Mouse (Mus musculus) kidney, postnatal 14 days (tissue): ENCODE measurements at regions not wholly inside any gene's neighbourhood (a gene's known extent, or its start where the extent isn't known, plus 50 kb on each side); places are given as distances from the start of the nearest gene placed in this dataset.
A peak's percentile ranks its signal among the peaks of the same experiment; 100 is the strongest.

Experiments used
- DNase-seq: peaks from one replicate; pipeline ENCODE4 v3.0.0; 2022; ENCODE audit warnings: mixed read lengths

DNA sequence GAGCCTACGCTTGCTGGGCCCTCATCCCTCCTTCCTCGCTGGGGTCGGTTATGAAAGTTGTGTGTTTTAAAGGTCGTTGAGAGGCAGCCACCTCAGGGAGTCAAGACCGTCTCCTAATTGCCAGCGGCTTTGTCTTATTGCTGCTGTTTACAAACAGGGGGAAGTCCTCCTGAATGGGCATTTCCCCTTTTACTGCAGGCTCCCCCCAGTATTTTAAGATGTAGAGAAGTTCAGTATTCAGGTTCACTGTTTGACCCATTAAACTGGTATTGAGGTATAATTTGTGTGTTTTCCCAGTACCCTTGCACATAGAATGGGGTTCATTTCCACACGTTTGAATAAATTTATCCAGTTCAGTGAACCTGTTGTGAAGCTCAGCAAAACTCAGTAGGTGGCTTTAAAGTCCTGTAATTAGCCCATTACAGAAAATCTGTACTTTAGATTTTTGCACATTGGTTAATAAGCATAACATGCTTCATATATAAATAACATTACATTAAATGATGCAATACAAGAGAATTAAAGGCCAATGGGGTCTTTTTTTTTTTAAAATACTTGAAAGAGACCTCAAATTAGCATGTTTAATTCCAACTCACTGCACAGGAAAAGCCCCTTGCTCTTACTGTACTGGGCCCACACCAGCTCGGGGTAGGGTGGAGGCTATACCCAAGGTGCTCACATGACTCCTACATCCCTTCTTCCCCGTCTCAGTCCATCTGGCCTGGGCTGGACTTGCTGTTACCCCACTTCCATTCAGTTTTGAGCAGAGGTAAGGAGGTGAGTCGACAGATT is 63.7 kb downstream of the Nkx2-1 start:
- DNase-seq = no peak

- no peak for DNase-seq
Measured at GRCm38 (mm10) chr12:56470932-56471500, 65.7 kb downstream of the Nkx2-1 start.

DNA sequence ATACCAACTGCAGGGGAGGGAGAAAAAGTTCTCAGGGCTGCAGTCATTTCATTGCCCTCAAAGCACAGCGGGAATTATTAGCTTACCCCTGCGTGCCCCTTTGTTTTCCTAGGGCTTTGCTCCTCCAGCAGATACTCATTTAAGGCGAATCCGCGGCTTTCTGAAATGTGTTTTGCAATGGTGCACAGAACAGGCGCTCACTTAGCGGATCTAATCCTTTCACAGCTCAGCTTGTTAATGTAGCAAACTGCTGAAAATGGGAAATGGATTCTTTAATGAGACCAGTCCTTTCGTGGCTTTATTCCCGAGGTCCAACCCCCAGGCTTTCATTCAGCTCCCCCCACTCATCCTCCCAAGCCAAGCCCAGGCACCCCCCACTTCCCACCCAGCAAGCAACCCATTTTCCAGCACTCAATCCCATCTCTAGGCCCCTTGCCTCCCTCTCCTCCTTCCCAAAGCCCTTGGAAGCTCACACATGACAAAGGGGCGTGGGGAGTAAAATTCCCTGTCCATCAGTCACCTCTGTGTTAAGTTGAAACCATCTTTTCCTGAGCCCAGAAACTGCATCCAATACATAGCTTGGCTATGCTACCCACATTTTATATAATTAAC is 77.1 kb downstream of the Nkx2-1 start:
- no peak for DNase-seq

DNA sequence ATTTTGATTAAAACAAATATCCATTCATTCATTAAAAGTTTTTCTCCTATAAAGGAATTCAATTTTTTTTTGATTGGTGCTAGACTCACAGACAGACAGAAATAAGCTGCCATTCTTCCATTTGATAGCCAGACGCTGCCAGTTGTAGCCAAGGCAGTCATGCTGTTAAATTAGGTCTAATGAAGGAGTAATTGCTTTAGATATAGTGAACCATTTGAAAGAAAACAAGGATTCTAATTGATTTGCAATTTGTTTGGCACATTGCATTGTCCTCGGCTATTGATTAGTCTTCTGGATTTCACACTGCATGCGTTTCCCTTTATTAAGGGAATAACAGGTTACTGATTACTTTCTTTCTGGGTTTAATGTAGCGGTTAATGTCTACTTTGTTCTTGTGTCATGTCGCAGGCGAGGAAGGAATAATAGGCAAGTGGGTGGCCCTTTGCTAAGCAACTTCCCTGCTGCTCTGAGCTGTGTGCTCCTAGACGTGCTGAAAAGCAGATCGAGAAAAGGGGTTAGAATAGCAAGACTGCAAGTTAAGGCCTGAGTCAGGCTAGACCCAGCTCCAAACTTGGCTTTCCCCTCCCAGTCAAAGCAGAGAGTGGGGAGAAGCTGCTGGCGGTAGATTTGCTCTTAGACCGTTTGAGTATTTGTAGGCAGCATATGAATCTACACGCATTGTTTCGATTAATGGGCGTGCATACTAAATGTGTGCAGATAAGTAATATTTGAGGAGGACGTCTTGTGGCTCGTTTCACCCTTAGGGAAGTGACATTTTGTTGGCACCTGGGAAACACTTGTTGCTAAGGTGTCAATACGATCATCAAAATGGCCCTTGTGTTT is 77.8 kb downstream of the Nkx2-1 start:
- DNase-seq = no peak

- no peak for DNase-seq
Measured at GRCm38 (mm10) chr12:56457951-56458350, 78.8 kb downstream of the Nkx2-1 start.

DNA sequence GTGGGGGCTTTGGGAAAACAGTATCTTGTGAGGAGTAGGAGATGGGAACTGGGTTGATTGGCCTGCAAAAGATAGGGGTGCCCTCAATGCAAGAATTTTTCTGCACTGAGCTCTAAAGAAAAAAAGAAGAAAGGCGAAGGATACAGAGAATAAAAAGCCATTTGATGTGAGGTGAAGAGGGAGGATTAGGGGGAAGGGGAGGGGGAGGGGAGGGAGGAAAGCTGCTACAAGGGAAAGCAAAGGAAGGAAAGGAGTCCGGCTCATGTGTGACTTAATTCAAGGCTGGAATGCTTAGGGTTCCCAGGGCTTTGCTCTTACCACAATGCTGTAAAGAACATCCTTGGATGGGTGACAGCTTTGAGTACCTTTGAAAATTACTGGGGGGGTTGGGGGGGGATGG is 79.4 kb downstream of the Nkx2-1 start:
- DNase-seq = no peak

DNA sequence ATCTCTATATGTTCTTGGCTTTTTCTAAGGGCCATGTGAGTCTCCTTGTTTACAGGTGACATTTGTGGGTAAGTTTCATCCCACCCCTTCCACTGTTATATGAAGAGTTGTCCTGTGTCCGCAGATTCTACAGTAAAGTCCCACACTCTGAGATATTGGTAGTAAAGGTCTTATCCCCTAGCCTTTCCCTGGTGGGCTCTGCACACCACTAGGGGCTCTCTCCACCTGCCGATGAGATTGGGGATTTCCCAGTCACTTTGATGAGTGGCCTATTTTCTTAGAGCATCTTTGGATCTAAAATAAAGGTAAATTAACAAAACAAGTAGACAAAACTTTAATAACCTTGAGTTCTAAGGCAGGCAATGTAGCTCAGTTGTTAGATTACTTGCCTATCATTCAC is 86.4 kb downstream of the Nkx2-1 start:
- DNase-seq = no peak

GRCm38 (mm10) chr12:56448786-56449564 is 87.7 kb downstream of the Nkx2-1 start:
- no peak for DNase-seq

DNA sequence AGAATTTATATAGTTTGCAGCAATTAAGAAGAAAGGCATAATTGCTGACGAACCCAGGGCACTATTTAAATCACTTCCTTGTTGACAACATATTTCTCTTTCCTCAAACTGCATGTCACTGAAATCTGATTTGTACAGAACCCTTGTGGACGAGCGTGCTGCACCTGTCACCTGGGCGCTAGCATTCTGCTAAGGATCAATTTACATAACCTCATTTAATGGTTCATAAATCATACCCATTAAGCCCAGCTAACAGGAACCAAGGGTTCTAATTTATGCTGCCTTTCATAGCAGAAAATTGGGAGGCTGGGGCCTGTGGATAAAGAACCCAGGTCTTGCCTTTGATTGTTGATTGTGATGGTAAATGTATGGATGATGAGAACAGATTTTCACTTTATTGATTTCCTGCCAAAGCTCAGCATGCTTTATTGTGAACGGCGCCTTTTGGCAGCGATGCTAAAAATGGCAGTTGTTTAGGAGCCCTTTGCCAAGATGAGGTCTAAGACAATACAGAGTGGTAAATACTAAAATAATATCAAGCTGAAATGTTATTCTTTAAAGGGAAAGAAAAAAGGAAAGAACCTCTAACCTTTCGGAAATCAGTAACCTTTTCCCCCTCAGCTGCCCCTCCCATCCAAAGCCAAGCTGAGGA is 95.4 kb downstream of the Nkx2-1 start:
- DNase-seq = no peak

- DNase-seq = no peak
Measured at GRCm38 (mm10) chr12:56440068-56440847, 94.6 kb upstream of the Mbip start.

- DNase-seq = no peak
Measured at GRCm38 (mm10) chr12:56438384-56438783, 92.7 kb upstream of the Mbip start.

- no peak for DNase-seq
Measured at GRCm38 (mm10) chr12:56437975-56438374, 92.3 kb upstream of the Mbip start.

DNA sequence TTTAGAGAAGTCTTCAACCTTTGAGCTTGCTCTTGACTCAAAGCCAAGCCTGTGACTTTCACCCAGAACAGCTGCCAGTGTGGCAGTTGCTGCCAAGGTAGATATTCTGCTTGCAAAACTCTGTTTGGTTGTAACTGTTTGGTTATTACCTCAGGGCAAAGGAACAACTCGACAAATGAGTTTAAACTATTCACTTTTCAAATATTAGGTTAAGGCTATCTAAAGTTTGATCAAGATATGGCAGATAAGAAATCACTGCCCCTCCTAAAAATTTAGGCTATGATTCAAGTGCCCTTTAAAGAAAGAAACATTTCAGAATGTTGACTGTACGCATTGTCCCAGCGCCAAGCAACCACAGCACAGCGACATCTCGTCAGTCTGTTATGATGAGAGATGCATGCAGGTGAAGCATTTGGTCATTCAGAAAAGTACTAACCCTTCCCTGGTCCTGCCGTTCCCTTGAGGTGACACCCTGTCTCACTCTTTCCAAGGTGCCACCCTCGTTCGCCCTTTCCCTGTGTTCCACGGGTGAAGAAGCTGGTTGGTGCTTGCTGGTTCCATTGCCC is 81.1 kb upstream of the Mbip start:
- DNase-seq = peak; percentile 16

DNA sequence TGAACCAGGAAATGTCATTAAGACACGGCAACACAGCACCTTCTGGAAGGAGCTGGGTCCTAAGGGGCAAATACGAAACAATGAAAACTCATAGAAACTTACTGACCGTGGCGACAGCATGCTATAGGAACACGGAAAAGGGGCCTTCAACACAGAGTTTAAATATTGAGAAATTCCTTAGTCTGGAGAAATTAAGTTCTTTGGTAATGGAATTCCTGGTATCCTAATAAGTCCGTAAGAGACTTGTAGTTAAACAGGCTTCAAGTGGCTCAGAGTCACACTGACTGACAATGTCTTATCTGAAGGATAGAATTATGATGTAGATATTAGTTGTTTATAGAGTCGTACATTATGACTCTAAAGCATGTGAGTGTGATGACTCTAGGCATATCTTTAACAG is 70.4 kb upstream of the Mbip start:
- no peak for DNase-seq

DNA sequence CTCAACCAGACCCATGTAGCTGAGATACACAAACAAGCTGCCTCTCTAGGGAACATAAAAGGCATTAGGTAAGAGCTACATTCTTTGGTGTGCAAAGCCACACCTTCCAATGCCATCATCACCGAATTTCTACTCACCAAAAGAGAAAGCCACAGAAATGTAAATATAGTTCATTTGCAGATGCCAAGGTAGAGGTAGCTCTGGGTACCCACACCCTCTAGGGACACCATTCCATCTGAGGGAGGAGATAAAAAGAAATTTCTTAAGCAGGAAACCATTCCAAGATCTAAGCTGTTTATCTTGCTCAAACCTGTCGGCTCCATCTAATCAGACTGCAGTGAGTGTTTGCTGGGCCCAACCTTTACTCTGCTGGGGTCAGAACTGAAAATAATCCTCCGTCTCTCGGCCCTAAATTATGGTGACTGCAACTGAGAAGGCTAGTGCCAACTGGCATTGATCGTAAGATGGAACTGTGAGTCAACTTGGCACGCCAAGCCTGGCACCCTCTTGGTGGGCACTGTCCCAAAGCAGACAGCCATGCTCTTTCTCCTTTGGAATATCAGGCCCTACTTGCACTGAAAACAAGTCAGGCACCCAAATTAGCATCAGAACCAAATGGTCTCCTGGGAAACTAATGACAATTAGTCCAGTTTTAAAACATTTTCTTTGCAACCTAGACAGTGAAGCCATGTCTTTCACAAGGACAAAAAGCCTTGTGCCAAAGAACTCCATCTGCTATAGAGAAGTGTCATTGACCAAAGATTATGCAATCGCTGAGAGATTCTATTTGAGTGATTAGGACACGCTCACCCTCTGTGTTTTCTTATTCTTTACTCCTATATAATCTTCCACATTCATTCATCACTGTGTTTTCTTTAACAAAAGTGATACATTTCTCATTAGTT is 69.4 kb upstream of the Mbip start:
- DNase-seq = no peak

DNA sequence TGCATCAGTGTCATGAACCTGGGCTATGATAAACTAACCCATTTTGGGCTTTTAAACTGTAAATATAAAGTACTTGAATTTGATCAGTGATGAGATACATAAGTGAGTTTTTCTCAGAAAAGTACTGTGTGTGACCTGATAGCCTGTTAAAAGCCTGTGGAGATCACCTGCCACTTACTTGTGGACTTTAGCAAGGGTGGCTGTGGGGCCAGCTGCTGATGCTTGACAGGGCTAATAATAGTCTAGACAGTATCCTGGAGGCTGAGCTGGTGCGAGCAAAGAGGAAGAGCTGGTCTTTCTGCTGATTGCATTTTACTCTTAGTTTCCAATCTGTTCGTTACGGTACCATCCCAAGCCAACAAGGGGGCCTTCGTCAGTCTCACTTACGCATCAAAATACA is 60.0 kb upstream of the Mbip start:
- no peak for DNase-seq

GRCm38 (mm10) chr12:56404833-56405232 is 59.1 kb upstream of the Mbip start:
- peak; percentile 50 for DNase-seq

GRCm38 (mm10) chr12:56404262-56404661 is 58.6 kb upstream of the Mbip start:
- DNase-seq = no peak

DNA sequence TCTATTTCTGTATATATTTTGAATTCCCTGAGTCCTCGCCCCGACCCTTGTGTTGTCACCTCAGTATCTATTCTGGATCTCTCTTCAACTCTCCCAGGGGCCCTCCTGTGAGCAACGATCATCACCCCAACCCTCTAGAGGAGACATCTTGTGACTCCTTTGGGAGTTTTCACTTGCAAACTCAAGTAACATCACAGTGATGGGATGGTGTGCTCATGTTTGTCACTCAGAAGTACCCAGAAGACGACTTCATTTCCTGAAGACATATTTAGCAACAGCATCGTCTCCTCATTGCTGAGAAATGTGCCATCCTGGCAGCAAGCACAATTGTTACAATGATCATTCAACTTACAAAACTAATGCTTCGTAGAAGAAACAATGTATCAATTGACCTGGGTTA is 57.9 kb upstream of the Mbip start:
- DNase-seq = no peak

DNA sequence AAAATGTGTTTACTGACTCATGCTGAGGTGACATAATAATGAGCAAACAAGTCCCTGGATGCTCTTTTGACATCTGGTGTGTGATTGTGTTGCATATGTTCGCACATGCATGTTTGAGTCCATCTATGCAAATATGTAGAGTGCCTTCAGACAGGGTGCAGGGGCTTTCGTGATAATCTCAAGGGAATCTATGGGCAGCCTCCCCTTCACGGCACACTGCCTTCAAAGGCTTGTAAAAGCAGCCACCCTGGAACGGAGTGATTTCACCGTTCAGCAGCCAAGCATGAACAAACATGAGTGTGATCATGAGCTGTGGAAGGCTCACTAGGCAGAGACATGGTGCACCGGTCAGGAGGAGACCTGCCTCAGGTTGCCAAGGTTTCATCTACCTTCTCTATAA is 57.1 kb upstream of the Mbip start:
- peak; percentile 30 for DNase-seq
